Mouse (Mus musculus) brain, embryonic 14.5 days (tissue): ENCODE measurements around the gene Svs3a. TPM values are rescaled to one million over a fixed set of nuclear protein-coding genes. Genes with fewer than 3 reads are reported as not detected.
"Not testable (repeated sequence)": the region's sequence is repeated elsewhere in the genome, so short reads cannot be mapped to it uniquely, and the experiment has no call there.

Source experiments
- DNase-seq: peaks from one replicate; pipeline ENCODE4 v3.0.0-alpha.2; 2011; ENCODE audit warnings: low read depth
- CTCF ChIP-seq: fragments of 200-500 bp; IDR thresholded peaks from 2 replicates; pipeline ENCODE4 v1.5.1; 2012; ENCODE audit warnings: inconsistent platforms, mild to moderate bottlenecking, moderate library complexity, borderline replicate concordance; ENCODE audit not compliant: insufficient read depth, insufficient read length; ENCODE audit errors: extremely low read depth
- POLR2A ChIP-seq: fragments of 200-500 bp; IDR thresholded peaks from 2 replicates; pipeline ENCODE4 v1.6.1; 2012; ENCODE audit warnings: mild to moderate bottlenecking, inconsistent platforms, borderline replicate concordance; ENCODE audit not compliant: poor library complexity, insufficient read depth, insufficient read length, severe bottlenecking; ENCODE audit errors: extremely low read depth
- polyA plus RNA-seq: library from polyadenylated mRNA; depleted of rRNA; stranded (reverse); fragments of >200 nt; gene quantifications from 2 replicates; pipeline ENCODE4 v1.2.3, GENCODE M21; 2012; rRNA removed

The Svs3a gene
- not detected in 2 replicates for polyA plus RNA-seq

DNA sequence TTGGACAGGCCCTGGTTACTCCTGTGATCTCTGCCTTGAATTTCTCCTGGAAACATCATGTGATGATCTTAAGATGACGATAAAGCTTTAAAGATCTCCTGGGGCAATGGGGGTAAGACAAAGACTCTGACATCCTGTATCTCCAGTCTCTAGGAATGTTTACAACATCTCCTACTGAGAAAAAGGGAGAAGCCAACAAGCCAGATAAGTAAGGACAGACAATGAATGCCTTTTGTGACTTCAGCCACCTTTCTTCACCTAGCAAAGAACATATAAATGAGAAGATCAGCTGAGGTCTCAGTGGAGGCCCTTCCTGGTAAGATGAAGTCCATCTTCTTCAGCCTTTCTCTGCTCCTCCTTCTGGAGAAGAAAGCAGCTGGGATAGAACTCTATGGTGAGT lies at the start of gene Svs3a:
Gene Svs3a (plus strand): TSS at position 301 of the 400 bp plus-strand sequence.
- DNase-seq = not testable (repeated sequence)

DNA sequence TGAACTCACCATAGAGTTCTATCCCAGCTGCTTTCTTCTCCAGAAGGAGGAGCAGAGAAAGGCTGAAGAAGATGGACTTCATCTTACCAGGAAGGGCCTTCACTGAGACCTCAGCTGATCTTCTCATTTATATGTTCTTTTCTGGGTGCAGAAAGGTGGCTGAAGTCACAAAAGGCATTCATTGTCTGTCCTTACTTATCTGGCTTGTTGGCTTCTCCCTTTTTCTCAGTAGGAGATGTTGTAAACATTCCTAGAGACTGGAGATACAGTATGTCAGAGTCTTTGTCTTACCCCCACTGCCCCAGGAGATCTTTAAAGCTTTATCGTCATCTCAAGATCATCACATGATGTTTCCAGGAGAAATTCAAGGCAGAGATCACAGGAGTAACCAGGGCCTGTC lies 32.5 kb upstream of the Svs3a start, which contains the start of gene Svs3b:
Gene Svs3b (minus strand): TSS at position 101 of the 400 bp plus-strand sequence.
- not testable (repeated sequence) for DNase-seq

DNA sequence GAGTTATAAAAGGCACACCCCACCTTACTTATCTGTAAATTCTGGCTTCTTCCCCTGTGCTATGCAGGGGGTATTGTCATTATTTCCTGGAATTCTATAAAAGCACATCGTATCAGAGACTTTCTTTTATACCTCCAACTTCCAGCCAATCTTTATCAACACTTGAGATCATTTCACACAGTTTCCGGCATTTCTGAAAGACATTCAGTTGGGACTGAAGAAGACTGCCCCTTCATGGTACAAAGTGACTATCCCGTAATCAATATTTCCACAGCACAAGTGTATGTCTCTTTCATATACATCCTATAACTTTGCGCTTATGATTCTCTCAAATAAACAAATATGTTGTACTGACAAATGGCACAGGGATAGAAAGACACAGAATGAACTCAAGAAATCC lies 10.7 kb upstream of the Svs3a start, which contains the start of gene Svs4:
Gene Svs4 (minus strand): TSS at position 101 of the 400 bp plus-strand sequence.
- DNase-seq = no peak
- no peak for TF ChIP-seq CTCF
- TF ChIP-seq POLR2A = no peak

DNA sequence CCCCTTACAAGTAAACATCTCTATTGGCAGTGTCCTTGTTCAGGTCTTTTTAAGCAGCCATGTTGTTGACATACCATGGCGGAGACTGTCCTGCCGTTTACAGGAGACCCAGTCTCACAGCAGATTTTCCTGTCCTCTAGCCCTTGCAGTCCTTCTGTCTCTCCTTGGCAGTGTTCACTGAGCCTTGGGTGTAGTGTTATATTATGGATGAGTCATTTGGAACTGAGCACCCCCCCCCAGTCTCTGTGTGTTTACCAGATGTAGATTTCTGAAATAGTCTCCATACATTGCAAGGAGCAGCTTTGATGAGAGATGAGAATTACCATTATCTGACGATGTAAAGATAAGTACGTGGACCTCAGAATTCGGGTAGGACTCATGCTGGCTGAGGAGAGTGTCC lies 23.5 kb downstream of the Svs3a start:
- no peak for DNase-seq
- no peak for TF ChIP-seq POLR2A
- no peak for TF ChIP-seq CTCF

DNA sequence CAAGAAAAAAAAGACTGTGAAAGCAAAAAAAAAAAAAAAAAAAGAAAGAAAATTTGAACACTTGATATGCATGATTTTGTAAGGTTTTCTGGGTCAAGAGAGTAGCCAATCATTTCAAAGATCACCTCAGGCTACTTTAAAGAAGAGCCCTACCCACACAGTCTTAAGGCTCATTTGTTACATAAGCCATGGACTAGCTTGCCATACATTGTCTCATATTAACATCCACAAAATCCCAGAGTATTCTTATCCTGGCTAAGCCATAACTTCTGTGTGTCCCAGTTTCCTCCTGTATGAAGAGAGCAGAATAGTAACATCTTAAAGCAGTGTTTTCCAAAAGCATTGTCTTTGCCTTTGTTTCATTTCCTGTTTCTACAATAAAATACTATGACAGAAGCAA lies 26.4 kb downstream of the Svs3a start:
- DNase-seq = not testable (repeated sequence)

DNA sequence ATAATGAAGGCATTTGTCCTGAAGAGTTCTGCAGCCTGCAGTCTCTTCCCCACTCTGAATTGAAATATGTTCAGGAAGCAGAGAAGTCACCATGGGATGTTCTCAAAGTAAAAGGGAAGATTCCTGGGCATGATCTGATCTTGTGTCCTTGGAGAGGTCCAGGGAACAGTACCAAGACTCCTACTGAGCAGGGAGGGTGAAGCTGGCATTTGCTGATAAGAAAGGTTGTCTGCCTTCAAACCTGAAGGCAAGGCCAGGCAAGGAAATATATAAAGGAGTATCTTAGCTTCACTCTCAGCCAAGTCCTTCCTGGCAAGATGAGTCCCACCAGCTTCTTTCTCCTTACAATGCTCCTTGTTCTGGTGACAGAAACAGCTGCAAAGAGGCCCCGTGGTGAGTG lies 27.4 kb downstream of the Svs3a start, which contains the start of gene Svs6:
Gene Svs6 (plus strand): TSS at position 301 of the 400 bp plus-strand sequence.
- DNase-seq = not testable (repeated sequence)

DNA sequence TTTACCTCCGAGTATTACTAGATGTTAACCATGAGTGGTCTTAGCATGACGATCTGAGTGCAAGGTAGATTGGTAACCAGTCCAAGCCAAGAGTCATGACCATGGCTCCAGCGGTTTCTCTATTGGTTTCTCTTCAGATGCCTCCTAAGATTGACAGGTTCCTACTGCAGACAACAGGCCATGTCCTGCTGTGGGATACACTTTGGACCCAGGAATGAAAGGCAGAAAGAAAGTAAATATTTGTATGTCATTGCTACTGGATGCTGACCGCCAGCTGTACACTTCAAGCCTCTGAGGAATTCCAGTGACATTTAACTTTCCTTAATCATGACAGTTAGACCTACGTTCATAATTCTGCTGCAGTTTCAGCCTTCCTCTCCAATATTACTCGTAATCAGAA lies 31.9 kb downstream of the Svs3a start:
- no peak for TF ChIP-seq POLR2A
- TF ChIP-seq CTCF = no peak
- DNase-seq = no peak

DNA sequence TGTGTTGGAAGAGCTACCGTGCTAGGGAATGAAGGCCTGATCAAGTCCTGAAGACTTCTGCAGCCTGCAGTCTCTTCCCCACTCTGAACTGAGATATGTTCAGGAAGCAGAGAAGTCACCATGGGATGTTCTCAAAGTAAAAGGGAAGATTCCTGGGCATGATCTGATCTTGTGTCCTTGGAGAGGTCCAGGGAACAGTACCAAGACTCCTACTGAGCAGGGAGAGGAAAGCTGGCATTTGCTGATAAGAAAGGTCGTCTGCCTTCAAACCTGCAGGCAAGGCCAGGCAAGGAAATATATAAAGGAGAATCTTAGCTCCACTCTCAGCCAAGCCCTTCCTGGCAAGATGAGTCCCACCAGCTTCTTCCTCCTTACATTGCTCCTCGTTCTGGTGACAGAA lies 43.4 kb downstream of the Svs3a start, which contains the start of gene Svs5:
Gene Svs5 (plus strand): TSS at position 301 of the 400 bp plus-strand sequence.
- DNase-seq = not testable (repeated sequence)

Other genes with a start within 250 kb of the Svs3a start
- 21.7 and 24.8 TPM in 2 replicates for gene Stk4, start 218.9 kb upstream of the Svs3a start, polyA plus RNA-seq
- gene Tomm34, start 218.1 kb upstream of the Svs3a start, polyA plus RNA-seq = 30.8 and 36.0 TPM in 2 replicates
- gene Kcns1, start 118.2 kb upstream of the Svs3a start, polyA plus RNA-seq = 0.83 and 1.5 TPM in 2 replicates
- gene Wfdc5, start 106.5 kb upstream of the Svs3a start, polyA plus RNA-seq = not detected in 2 replicates
- not detected in 2 replicates for gene Wfdc12, start 98.7 kb upstream of the Svs3a start, polyA plus RNA-seq
- gene Wfdc15a, start 89.1 kb upstream of the Svs3a start, polyA plus RNA-seq = not detected in 2 replicates
- not detected in 2 replicates for gene Wfdc15b, start 67.6 kb upstream of the Svs3a start, polyA plus RNA-seq
- not detected in 2 replicates for gene Svs2, start 50.8 kb upstream of the Svs3a start, polyA plus RNA-seq
- not detected in 2 replicates for gene Svs3b, start 32.6 kb upstream of the Svs3a start, polyA plus RNA-seq
- gene Svs4, start 10.8 kb upstream of the Svs3a start, polyA plus RNA-seq = not detected in 2 replicates
- not detected in 2 replicates for gene Svs6, start 27.5 kb downstream of the Svs3a start, polyA plus RNA-seq
- gene Svs5, start 43.5 kb downstream of the Svs3a start, polyA plus RNA-seq = not detected in 2 replicates
- 0.22 TPM in 1 of 2 replicates, not detected in the other for gene Slpi, start 99.8 kb downstream of the Svs3a start, polyA plus RNA-seq
- gene Rbpjl, start 113.9 kb downstream of the Svs3a start, polyA plus RNA-seq = 0.04 and 0.10 TPM in 2 replicates
- 1.8 and 2.5 TPM in 2 replicates for gene Matn4, start 115.9 kb downstream of the Svs3a start, polyA plus RNA-seq
- gene Sdc4, start 154.6 kb downstream of the Svs3a start, polyA plus RNA-seq = 2.3 and 3.7 TPM in 2 replicates
- 69.6 and 82.0 TPM in 2 replicates for gene Sys1, start 167.7 kb downstream of the Svs3a start, polyA plus RNA-seq
- 8.0 and 10.2 TPM in 2 replicates for gene Gm20458, start 171.7 kb downstream of the Svs3a start, polyA plus RNA-seq
- not detected in 2 replicates for gene Trp53tg5, start 184.5 kb downstream of the Svs3a start, polyA plus RNA-seq
- 11.4 and 13.1 TPM in 2 replicates for gene Dbndd2, start 196.8 kb downstream of the Svs3a start, polyA plus RNA-seq
- 109 and 155 TPM in 2 replicates for gene Pigt, start 208.3 kb downstream of the Svs3a start, polyA plus RNA-seq